Mouse (Mus musculus) kidney, postnatal 36 days (tissue): ENCODE measurements at regions not wholly inside any gene's neighbourhood (a gene's known extent, or its start where the extent isn't known, plus 50 kb on each side); places are given as distances from the start of the nearest gene placed in this dataset.

ENCODE experiments used
- DNase-seq, 2 experiments: peaks; one replicate each; pipeline ENCODE4 v3.0.0; 2021 to 2022; ENCODE audit warnings: mixed read lengths in 2 of 2

GRCm38 (mm10) chr1:6059090-6059489 is 1251.4 kb downstream of the Gm37988 start:
- no peak for DNase-seq

GRCm38 (mm10) chr1:6076543-6076942 is 1268.9 kb downstream of the Gm37988 start:
- DNase-seq, result no peak

- no peak for DNase-seq
Measured at GRCm38 (mm10) chr1:6081876-6082275, 1274.2 kb downstream of the Gm37988 start.

- no peak for DNase-seq
Measured at GRCm38 (mm10) chr1:6094162-6094934, 1286.7 kb downstream of the Gm37988 start.

GRCm38 (mm10) chr1:6117557-6117956 is 1309.9 kb downstream of the Gm37988 start:
- no peak for DNase-seq

GRCm38 (mm10) chr1:6135066-6135465 is 1327.4 kb downstream of the Gm37988 start:
- peak; percentile 1 to 12 for DNase-seq

GRCm38 (mm10) chr1:6140245-6140644 is 1332.6 kb downstream of the Gm37988 start:
- DNase-seq, result no peak

GRCm38 (mm10) chr1:6142816-6143215 is 1335.1 kb downstream of the Gm37988 start:
- DNase-seq, result no peak

GRCm38 (mm10) chr1:6143891-6144290 is 1336.2 kb downstream of the Gm37988 start:
- DNase-seq, result peak in 1 of 2 experiments; percentile 43

- peak in 1 of 2 experiments; percentile 20 for DNase-seq
Measured at GRCm38 (mm10) chr1:6152436-6152835, 1344.7 kb downstream of the Gm37988 start.
